Mouse (Mus musculus): ENCODE results near the gene Cd3e.
A peak's percentile ranks its signal among the peaks of the same experiment; 100 is the strongest.

Cd3e gene

DNA sequence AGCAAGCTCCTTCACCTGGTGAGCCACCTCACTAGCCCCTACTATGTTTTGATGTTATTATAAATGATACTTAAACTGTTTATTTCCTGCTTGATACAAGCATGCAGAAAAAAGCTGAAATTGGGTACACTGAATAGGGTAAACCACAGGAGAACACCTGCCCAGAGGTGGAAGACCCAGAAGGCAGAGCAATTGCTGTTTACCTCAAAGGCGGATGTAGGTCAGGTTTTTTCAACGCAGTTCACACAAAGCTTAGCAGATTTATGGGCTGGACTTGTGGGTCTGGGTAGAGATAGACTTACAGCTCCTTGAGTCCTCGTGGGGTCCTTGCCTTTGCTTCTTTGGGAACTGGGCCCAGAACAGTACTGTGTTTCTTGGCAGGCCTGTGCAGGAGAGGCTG is 6.4 kb upstream of the Cd3e start:
- no peak for DNase-seq (ENCODE audit: low spot score in 2 of 2)

DNA sequence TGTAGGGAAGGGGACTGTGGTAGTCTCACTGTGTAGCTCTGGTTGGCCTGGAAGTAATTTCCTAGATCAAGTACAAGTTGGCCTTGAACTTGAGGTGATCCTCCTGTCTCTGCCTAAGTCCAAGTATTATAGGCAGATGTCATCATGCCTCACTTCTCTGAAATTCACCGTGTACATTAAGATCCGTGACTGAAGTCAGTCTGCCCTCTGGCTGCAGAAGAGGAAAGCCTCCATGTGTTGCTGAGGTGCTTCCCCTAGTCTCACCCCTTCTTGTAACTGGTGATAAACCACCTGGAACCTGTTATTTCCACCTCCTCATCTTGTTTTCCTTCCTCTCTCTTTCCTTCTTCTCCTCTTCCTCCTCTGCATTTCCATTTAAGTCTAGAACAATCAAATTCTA is 5.5 kb upstream of the Cd3e start:
- DNase-seq (ENCODE audit: low spot score in 2 of 2), result no peak

DNA sequence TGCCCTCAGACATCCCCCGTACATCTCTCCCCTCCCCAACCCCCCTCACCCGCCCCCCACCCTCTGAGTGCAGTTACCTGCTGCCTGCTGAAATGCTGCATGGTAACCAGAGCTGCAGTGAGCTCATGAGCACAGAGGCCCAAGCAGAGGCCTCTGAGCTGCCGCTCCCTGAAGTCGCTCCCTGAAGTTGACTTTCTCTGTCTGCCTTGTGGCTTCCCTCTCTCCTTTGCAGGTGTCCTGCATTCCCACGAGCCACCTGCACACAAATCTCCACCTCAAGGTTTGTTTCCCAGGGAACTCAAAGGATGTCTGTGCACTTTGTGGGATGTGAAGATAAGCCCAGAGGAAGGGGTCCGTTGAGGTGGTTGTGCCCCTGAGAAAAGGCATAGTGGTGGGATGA is 1.9 kb upstream of the Cd3e start:
- no peak for DNase-seq (ENCODE audit: low spot score in 2 of 2)

DNA sequence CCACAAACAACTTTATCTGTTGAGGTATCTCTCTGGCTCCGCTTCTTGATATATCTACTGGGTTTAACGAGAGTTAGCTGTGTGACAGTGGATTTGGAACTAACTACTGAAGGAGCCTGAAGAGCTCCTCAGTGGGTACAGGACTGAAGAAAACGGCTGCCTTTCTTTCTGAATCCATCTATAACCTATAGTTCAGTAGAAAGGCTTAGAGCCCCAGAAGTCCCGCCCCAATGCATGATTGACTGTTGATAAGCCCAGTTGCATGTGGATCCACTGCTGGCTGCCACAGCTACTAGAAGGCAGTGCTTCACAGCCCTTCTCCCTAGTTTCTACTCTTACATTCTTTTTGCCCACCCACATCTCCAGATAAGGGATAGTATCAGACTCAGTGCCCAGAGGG is 1.0 kb upstream of the Cd3e start:
- no peak for DNase-seq (ENCODE audit: low spot score in 2 of 2)

DNA sequence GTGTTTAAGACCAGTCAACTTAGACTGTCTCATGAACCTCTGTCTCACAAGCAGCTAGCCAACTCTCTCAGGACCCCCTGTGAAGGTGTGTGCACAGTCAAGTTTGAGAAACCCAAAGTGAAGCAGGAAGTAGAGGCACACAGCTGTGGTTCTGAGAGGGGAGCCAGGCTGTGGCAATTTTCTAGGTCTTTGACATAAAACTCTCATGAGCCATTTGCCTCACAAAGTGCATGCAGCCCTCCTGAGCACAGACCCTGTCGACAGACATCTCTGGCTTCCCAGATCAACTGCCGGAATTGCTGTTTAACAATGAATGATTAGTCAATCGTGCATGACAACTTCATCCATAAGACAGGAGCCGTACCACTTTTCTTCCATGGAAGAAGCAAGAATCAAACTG is 1.1 kb downstream of the Cd3e start:
- DNase-seq (ENCODE audit: low spot score in 2 of 2), result no peak

DNA sequence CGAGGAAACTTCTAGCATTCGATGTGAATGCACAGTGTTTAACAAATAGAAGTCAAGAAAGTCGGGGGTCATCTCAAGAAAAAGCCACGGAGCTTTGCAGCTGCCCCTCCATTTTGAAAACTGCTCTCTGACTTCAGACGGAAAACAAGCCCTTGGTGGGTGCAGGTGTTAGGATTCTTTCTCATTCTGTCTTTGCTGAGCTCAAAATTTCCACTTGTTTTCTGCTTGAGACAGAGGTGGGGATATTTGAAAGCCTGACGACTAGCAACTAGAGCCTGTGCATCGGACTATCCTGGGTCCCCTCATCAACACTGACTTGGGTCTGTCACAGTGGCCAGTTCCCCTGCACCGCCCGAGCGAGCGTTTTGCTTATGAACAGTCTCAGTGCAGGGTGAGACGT is 2.0 kb downstream of the Cd3e start:
- no peak for DNase-seq (ENCODE audit: low spot score in 2 of 2)

DNA sequence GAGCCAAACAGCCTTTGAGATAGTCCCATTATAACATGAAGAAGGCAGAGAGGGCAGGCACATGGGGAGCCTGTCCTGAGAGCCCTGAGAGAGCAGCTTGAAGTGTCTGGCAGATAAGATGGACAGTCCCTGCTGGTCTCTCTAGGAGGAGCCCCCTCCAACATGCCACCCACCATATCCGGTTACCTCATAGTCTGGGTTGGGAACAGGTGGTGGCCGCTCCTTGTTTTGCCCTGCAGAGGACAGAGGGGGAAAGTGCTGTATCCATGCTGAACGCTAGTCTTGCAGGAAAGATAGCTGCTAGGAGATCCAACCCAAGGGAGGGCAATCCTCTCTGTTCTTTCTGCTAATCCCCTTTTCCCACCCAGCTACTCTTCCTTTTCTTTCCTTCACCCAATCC is 9.2 kb downstream of the Cd3e start:
- no peak for DNase-seq (ENCODE audit: low spot score in 2 of 2)

DNA sequence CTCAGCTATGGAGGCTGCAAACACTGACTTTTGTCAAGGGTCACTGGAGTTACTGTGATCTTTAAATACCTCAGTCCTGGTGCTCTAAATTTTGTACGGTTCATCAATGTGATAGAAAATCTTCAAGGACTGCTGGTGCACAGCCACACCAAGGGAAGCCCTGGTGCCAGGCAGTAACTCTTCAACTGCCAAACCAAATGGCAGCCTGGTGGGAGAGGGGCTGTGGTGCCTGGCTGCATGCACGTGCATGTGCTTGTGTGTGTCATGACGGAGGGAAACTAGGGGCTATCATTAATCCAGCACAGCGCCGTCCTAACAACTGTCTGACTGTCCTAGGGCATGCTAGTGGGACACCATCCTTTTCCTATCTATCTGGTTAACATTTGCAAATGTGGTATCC is 9.7 kb downstream of the Cd3e start:
- no peak for DNase-seq (ENCODE audit: low spot score in 2 of 2)

DNA sequence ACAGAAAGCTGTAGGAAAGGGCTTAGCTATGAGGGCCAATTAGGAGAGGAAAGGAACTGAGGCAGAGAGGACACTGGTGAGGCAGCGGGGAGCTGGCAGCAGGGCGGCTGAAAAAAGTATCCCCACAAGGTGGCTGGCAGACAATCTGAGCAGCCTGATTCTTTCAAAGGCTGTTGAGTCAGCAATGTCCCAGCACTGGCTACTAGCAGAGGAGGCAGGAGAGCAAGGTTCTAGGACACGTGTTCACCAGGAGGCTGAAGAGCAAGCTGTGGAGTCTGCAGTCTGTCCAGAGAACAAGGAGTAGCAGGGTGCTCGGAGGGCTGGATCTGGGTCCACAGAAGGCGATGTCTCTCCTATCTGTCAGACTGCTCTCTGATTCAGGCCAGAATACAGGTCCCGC is 10.3 kb downstream of the Cd3e start:
- peak in 1 of 2 experiments; percentile 23 for DNase-seq (ENCODE audit: low spot score in 2 of 2)

DNA sequence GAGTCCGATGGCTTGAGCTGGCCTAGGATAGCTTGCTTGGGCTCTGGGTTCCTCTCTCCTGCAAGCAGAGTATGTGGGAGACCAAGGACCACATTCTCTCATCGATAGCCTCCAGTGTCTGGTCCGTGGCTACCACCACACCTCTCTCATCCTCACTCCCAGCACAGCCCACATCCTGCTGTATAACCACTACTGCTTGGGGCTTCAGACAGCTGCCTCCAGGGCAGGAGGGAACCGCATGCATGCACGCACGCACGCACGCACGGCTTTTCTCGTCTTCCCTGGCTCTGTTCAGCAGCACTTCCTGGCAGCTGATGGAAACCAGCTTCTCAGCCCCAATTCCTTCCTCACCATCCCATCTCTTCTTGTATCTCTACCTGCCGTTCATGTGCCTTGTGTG is 11.3 kb downstream of the Cd3e start:
- DNase-seq (ENCODE audit: low spot score in 2 of 2), result no peak

DNA sequence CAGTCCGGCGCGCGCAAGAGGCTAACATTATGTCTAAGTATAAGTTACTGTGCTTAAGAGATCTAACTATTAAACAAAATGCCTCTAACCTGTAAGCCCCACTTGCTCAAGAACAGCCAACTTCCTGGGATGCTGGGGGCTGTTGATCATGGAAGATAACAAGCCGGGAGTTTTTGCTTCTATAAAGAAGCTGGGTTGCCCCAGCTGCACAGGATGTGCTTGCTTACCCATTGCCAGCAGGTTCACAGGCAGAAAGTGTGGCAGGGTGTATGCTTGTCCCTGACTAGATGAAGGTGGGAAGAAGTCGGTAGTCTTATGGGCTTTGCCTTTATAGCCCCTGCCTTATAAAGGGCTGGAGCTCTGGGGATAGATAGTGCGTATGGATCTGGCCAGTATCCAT is 12.8 kb downstream of the Cd3e start:
- DNase-seq (ENCODE audit: low spot score in 2 of 2), result no peak

DNA sequence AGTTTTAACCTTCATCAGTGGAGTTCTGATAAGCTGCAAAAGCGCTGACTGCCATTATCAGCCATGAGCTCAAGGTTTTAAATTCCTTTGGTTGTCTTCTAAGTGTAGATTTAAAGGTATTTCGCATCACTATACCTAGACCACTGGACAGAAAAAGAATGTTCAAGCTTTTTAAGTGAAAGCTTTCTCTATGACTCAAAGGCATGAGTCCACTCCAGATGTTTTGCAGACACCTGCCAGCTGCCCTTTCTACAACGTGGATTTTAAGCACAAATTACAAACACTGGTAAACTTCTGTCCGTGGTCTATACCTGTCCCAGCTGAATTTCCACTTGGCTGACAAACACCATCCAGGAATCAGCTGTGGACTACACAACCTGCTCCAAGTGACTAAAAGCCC is 14.5 kb downstream of the Cd3e start:
- DNase-seq (ENCODE audit: low spot score in 2 of 2), result no peak

DNA sequence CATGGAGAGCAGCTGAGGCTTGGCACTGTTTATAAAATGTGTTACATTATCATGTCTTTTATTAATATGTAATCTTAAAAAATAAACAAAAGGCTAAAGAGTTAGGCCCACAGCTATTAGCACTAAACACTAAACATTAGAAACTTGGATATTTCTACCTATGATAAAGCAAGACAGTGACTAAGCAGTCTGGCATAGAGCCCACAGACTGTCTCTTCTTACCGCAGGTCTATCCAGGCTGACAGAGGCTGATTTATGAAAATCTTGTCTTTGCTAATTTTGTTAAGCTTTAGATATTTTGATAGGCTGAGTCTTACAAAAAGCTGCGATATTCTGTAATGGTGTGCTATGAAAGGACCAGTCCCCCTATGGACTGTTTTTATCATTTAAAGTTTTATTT is 16.2 kb downstream of the Cd3e start:
- DNase-seq (ENCODE audit: low spot score in 2 of 2), result no peak

DNA sequence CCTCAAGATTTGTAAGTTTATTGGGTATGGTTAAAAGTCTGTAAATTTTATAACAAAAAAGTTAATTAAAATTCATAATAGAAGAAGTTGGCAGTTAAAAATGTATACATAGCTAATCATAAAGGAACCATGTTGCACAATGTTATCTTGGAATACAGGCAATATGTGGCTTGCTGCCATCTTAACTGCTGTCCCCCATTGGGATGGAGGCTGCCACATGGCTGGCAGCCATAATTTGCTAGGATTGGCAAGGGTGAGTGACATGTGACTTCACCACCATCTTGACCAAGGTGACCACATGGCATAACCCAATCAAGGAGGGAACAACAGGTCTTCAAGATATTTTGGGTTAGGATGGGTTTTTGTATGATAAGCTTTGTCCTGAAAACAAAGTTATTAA is 17.2 kb downstream of the Cd3e start:
- no peak for DNase-seq (ENCODE audit: low spot score in 2 of 2)

DNA sequence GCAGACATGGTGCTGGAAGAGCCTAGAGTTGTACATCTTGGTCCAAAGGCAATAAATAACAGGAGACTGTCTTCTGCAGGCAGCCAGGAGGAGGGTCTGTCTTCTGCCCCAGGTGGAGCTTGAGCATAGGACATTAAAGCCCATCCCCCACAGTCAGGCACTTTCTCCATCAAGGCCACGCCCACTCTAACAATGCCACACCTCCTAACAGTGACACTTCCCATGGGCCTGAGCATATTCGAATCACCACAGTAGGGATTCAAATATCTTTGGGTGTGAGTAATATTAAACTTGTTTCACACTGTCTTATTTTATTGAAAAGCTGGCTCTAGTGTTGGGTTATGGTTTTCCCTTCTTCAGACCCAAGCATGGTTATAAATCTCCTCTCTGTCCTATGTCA is 17.6 kb downstream of the Cd3e start:
- no peak for DNase-seq (ENCODE audit: low spot score in 2 of 2)

DNA sequence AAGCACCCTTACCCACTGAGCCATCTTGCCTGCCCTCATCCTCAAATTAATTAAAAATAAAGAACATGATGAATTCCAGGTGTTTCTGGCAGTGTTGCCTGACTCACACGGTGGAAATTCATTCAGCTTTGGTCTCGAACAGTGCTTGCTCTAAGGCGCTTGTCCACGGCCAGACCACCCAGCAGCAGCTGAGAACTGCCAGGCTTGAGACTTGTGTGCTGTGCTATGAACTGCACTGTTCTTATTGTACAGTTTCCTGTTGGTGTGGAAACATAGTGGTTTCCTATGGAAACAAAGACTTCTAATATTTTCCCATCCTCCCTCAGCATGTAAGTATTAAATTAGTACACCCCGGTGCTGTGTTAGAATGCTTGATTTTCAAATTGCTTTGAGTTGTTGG is 22.5 kb downstream of the Cd3e start:
- DNase-seq (ENCODE audit: low spot score in 2 of 2), result no peak

DNA sequence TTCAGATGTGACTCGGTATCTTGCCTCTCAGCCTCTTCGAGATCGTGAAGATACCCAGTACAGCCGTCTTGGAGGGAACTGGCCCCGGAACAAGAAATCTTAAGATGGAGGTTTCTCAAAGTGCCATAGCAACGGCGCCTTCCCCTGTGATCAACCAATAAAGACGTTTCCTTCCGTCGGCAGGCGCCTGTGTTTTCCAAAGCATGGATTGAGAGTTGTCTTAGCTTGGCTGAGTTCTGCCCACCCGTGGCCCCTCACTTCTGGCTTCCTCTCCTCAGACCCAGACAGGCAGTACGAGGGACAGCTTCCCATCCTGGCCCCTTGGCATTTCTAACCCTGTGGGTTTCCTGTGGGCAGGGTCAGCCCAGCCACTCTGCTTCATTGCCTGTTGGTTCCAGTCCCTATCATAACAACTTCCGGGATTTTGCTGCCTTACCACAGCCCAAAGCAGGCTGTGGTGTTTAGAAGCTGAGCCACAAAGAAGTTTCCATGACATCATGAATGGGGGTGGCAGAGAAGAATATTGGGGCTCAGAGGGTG is 23.1 kb downstream of the Cd3e start:
- DNase-seq (ENCODE audit: low spot score in 2 of 2), result no peak

DNA sequence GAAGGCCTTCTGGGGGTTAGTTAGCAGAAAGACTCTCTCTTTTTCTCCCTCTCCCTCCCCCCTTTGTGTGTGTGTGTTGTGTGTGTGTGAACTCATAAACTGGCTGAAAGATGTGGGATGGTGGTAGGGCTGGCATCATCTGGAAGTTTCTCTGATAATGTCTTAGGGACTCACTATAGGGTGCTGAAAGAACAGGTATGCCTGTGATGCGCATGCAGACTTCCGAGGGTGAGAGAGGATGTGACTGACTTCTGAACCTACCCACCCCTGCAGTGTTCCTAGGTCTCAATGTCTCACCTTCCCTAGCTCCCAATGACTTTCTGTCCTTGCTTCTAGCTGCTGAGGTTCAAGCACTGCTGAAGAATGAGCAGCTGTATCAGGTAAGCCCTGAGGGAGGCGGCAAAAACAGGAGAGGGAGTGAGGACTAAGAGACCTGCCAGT is 23.7 kb downstream of the Cd3e start:
- no peak for DNase-seq (ENCODE audit: low spot score in 2 of 2)

DNA sequence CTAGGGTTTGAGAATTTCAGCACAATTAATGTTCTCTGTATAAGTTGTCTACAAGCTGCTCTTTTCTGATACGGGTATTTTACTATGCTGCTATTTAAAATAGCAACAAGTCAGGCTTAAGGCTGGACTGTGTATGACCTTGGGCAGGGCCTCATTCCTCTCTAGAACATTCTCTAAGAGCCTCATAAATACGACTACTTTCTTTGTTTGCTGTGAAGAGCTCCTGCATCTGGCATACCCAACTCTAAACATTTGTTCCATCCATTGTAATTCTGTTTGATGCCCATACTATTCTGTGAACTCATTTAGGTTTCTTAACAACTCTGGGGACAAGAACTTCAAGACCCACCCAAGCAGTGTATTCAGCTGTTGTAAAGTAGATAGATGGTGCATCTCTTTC is 26.4 kb downstream of the Cd3e start:
- no peak for DNase-seq (ENCODE audit: low spot score in 2 of 2)

DNA sequence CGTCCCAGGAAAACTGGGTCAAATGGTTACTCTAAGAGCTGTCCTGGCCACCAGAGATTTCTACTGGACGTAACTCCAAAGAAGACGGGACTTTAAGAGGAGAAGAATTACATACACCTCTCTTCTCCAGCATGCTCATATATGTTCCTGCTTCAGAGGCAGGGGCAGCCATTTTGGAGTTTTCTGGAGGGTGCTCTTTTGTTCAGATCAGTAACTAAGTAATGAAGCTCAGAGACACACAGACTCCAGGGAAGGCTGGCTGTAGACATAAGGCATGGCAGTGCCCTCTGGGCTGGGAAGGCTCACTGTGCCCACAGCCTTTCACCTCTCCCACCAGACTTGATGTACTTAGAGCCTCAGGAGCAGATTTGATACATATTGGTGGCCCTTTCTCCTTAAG is 26.9 kb downstream of the Cd3e start:
- no peak for DNase-seq (ENCODE audit: low spot score in 2 of 2)

DNA sequence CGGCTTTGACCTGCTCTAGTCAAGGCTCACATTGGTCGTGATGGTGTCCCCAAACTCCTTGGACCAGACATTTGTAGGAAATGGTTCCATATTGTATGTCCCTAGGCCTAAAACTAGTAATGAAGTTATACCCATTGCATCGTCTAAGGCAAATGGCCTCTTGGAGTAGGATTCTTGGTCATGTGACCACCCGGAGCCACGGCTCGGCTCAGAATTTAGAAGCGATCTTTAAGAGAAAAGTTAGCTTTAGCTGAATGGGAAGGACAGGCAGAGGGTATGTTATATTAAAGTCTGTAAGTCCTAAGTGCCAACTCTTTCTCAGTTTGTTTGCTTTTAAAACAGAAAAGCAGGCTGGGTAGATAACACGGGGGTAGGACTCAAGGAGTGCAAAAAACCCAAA is 27.3 kb downstream of the Cd3e start:
- DNase-seq (ENCODE audit: low spot score in 2 of 2), result no peak

DNA sequence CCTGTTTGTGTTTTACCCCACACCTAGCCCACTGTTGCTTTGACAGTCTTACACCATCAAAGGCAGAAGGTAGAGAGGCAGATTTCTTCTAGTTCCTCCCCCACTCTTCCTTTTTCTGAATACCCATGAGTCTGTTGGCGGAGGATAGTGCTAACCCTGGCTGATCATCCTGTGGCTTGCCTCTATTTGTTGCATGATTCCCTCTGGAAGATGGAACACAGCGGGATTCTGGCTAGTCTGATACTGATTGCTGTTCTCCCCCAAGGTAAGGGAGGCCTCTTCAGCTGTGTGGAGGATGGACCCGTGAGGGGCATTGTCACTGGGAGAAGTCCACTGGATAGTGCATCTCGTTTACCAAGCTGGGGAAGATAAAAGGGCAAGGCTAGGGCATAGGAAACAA is 27.8 kb downstream of the Cd3e start, which contains the start of gene Cd3d:
TSS of gene Cd3d (plus strand) at position 111 of the 400 bp plus-strand sequence.
- DNase-seq (ENCODE audit: low spot score in 2 of 2), result no peak

DNA sequence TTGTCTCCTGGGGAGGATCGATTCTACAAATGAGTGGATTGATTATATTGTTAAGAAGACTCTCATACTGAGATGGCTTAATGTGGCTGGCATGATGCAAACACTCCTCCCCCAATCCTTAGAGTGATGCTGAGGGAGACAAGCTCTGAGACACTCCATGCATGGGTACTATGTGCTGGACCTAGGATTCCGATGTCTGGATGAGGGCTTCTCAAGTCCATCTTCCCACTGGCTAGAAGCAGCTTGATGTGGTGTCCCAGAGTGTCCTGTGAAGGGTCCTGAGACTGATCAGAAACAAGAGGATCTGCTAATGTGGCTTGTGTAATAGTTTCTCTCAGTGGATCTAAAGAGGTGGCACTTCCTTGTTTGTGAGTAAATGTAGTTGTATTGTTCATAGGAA is 28.3 kb downstream of the Cd3e start:
- DNase-seq (ENCODE audit: low spot score in 2 of 2), result no peak

DNA sequence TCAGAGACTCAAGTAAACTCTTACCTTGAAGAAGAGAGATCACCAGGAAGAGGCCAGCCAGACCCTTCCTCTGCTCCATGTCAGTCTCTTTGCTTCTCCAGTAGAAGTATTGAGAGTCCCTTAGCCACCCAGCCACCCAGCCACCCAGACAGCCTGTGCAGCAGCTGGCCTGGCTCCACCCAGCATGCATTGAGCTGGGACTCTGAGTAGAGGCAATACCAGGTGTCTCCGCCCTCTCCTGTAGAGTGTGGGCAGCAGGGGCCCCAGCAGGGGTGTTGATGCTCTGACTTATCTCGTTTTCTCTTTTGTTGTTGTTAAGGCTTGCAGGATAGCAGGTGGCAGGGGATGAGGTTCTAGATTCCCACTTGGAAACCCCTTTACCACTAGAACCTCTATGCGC is 29.2 kb downstream of the Cd3e start, which contains the start of gene Cd3g:
TSS of gene Cd3g (minus strand) at position 190 of the 400 bp plus-strand sequence.
- no peak for DNase-seq (ENCODE audit: low spot score in 2 of 2)

DNA sequence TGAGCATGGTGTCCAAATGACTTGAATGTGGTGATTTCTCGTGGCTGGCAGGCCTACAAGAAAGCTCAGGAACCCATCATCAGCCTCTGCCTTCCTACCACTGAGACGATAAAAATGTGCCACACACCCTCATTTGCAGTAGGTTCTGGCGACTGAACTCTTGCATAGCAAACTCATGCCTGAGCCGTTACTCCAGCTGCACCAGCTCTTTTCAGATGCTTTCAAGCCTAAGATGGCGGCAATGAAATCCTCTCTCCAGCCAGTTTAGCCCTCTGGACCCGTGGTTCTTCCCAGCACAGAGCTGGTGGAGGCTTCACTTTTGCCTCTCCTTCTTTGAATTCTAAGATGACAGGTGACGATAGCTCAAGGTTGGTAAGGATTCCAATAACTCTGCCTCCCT is 29.6 kb downstream of the Cd3e start:
- no peak for DNase-seq (ENCODE audit: low spot score in 2 of 2)
